Mouse (Mus musculus) midbrain, embryonic 14.5 days (tissue): ENCODE results near the gene Igfbp4. TPM values are rescaled to one million over a fixed set of nuclear protein-coding genes. Genes with fewer than 3 reads are reported as not detected.
A peak's percentile ranks its signal among the peaks of the same experiment; 100 is the strongest.

ENCODE experiments used
- ATAC-seq: fragments of 200-750 bp; cut with Nextera tagmentation; 2 replicates; pipeline ENCODE4 v1.8.0; 2017; ENCODE audit warnings: moderate number of reproducible peaks, moderate library complexity; ENCODE audit not compliant: low FRiP score, low TSS enrichment
- DNase-seq: peaks from one replicate; pipeline ENCODE4 v3.0.0-alpha.2; 2015
- H3K27ac ChIP-seq: fragments of 300-500 bp; sonication (generic); replicated peaks from 2 replicates; pipeline ENCODE4 v1.5.1; 2014; ENCODE audit warnings: mild to moderate bottlenecking, low read depth, low read length, moderate library complexity
- H3K27me3 ChIP-seq: fragments of 300-500 bp; sonication (generic); 2 replicates; pipeline ENCODE4 v1.6.1; 2014; ENCODE audit warnings: low read length, control low read depth, mixed read lengths; ENCODE audit not compliant: control insufficient read depth, insufficient read depth
- H3K36me3 ChIP-seq: fragments of 300-500 bp; sonication (generic); 2 replicates; pipeline ENCODE4 v1.6.1; 2014; ENCODE audit warnings: low read length, control low read depth; ENCODE audit not compliant: control insufficient read depth, insufficient read depth
- H3K4me1 ChIP-seq: fragments of 300-500 bp; sonication (generic); 2 replicates; pipeline ENCODE4 v1.6.1; 2014; ENCODE audit warnings: mild to moderate bottlenecking, antibody characterized with exemption, low read length, control low read depth; ENCODE audit not compliant: control insufficient read depth, insufficient read depth
- H3K4me2 ChIP-seq: fragments of 300-500 bp; sonication (generic); 2 replicates; pipeline ENCODE4 v1.6.1; 2014; ENCODE audit warnings: mild to moderate bottlenecking, low read length, moderate library complexity
- H3K4me3 ChIP-seq: fragments of 300-500 bp; sonication (generic); replicated peaks from 2 replicates; pipeline ENCODE4 v1.5.1; 2014; ENCODE audit warnings: low read depth, low read length
- H3K9ac ChIP-seq: fragments of 300-500 bp; sonication (generic); replicated peaks from 2 replicates; pipeline ENCODE4 v1.6.1; 2014; ENCODE audit warnings: mild to moderate bottlenecking, low read length, moderate library complexity
- H3K9me3 ChIP-seq: fragments of 300-500 bp; sonication (generic); 2 replicates; pipeline ENCODE4 v1.6.1; 2016; ENCODE audit warnings: low read length, control low read depth, mixed read lengths; ENCODE audit not compliant: control insufficient read depth
- WGBS: fragments of 180-500 bp; shearing (Covaris S2); extraction: QIAGEN DNeasy Blood & Tissue Kit; methylation state at CpG from one replicate; pipeline ENCODE4 v1.1.7; 2014; 5-methylcytosine and 5-hydroxymethylcytosine counted together
- polyA plus RNA-seq: library from polyadenylated mRNA; unstranded; fragments of >200 nt; fragmentation: Nextera tagmentation; extraction: Ambion mirVana; gene quantifications from 2 replicates; pipeline ENCODE4 v1.2.1, GENCODE M21; 2014

The Igfbp4 gene
- polyA plus RNA-seq, 1 experiment from 2014 or later: 111 TPM

DNA sequence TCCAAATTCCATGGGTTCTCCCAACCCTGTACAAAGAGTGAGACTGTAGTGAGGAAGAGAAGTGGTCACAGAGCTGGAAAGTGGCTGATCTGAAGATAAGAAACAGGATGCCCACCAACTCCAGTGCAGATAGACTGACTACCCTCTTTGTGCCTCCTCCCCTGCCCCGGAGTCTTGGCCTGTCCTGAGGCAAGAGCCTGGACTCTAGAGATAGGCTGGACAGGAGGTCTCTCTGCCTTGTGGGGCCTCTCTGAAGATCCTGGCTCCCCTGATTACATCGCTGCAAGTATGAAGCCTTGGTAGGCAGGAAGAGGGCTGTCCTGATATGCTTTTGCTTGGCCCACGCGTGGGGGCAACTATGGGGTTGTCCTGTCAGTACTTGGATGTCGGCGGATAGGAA is 4.8 kb upstream of the Igfbp4 start:
- H3K4me1 ChIP-seq: peaks cover 10% of the 10 kb centered on the region
- ATAC-seq: no peak
- H3K9me3 ChIP-seq: no peaks in the 10 kb centered on the region
- no peaks in the 10 kb centered on the region for H3K36me3 ChIP-seq
- WGBS: 76% methylated on average over 6 of the region's 6 CpGs
- no peak overlapping the region for H3K27ac ChIP-seq
- no peak overlapping the region for H3K4me2 ChIP-seq
- no peak overlapping the region for H3K9ac ChIP-seq
- H3K27me3 ChIP-seq: no peaks in the 10 kb centered on the region
- H3K4me3 ChIP-seq: no peak overlapping the region
- no peak for DNase-seq

GRCm38 (mm10) chr11:99039782-99040181 is 1.3 kb upstream of the Igfbp4 start:
- WGBS: under 1% methylated on average over 15 of the region's 15 CpGs
- H3K4me1 ChIP-seq: peaks cover 15% of the 10 kb centered on the region
- peak overlapping the region; percentile 70 for H3K27ac ChIP-seq
- peak overlapping the region; percentile 57 for H3K4me3 ChIP-seq
- DNase-seq (peak; percentile 94), ATAC-seq (peak; percentile 82)
- no peaks in the 10 kb centered on the region for H3K9me3 ChIP-seq
- H3K9ac ChIP-seq: peak overlapping the region; percentile 77
- no peaks in the 10 kb centered on the region for H3K27me3 ChIP-seq
- no peaks in the 10 kb centered on the region for H3K36me3 ChIP-seq
- peak overlapping the region; percentile 99 for H3K4me2 ChIP-seq

DNA sequence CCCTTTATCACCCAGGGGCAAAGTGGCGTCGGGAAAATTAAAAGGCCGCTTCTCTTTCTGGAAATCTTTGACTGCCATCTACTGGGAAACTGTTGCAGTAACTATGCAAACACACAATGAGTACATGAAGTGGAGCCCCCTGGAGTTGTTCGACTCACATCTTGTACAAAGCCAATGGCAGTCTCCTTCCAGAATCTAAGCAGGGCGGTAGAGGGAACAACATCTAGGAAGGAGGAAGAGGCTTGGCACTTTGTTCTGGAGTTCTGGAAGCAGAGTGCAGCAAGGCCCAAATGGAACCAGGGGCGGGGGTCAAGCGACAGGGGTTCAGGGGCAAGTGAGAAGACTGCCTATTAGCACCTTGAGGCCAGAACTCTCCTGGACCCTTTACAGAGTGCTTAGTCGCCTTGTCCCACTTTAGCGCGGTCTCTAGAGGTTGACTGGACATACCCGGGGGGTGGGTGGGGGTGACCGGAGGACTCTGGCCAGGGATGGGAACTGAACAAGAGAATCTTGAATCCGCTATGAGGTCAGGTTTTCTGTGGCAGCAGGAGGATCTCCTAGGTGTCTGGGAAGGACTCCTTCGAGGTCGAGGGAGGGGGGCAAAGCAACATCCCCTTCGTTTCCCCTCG is 584 bp upstream of the Igfbp4 start:
- peak overlapping the region; percentile 57 for H3K4me3 ChIP-seq
- peak overlapping the region; percentile 70 for H3K27ac ChIP-seq
- peaks cover 15% of the 10 kb centered on the region for H3K4me1 ChIP-seq
- peak; percentile 53; the same call in 1 of the 2 replicates for ATAC-seq
- H3K27me3 ChIP-seq: no peaks in the 10 kb centered on the region
- no peaks in the 10 kb centered on the region for H3K36me3 ChIP-seq
- peak overlapping the region; percentile 99 for H3K4me2 ChIP-seq
- no peaks in the 10 kb centered on the region for H3K9me3 ChIP-seq
- 1% methylated on average over 17 of the region's 17 CpGs for WGBS
- peak overlapping the region; percentile 77 for H3K9ac ChIP-seq
- DNase-seq: peak; percentile 83

- H3K36me3 ChIP-seq: no peaks in the 10 kb centered on the region
- H3K9ac ChIP-seq: peak overlapping the region; percentile 77
- H3K4me2 ChIP-seq: peak overlapping the region; percentile 99
- 60% methylated on average over 16 of the region's 16 CpGs for WGBS
- H3K4me1 ChIP-seq: peaks cover 15% of the 10 kb centered on the region
- peak overlapping the region; percentile 70 for H3K27ac ChIP-seq
- no peaks in the 10 kb centered on the region for H3K9me3 ChIP-seq
- no peak for ATAC-seq
- H3K27me3 ChIP-seq: no peaks in the 10 kb centered on the region
- no peak for DNase-seq
- H3K4me3 ChIP-seq: peak overlapping the region; percentile 57
Measured at GRCm38 (mm10) chr11:99041841-99042780, 1.1 kb downstream of the Igfbp4 start.

- peaks cover 21% of the 10 kb centered on the region for H3K4me1 ChIP-seq
- H3K4me3 ChIP-seq: peak overlapping the region; percentile 57
- H3K9me3 ChIP-seq: no peaks in the 10 kb centered on the region
- H3K27me3 ChIP-seq: no peaks in the 10 kb centered on the region
- DNase-seq (no peak), ATAC-seq (no peak)
- peak overlapping the region; percentile 99 for H3K4me2 ChIP-seq
- no peaks in the 10 kb centered on the region; the same call in 1 of the 2 replicates for H3K36me3 ChIP-seq
- 58% methylated on average over 12 of the region's 12 CpGs for WGBS
- H3K27ac ChIP-seq: peak overlapping the region; percentile 32; the same call in 1 of the 2 replicates
- H3K9ac ChIP-seq: no peak overlapping the region
Measured at GRCm38 (mm10) chr11:99042834-99043431, 1.9 kb downstream of the Igfbp4 start.

GRCm38 (mm10) chr11:99043632-99044031 is 2.6 kb downstream of the Igfbp4 start:
- H3K9ac ChIP-seq: no peak overlapping the region
- WGBS: 91% methylated on average over 6 of the region's 6 CpGs
- no peaks in the 10 kb centered on the region; the same call in 1 of the 2 replicates for H3K36me3 ChIP-seq
- ATAC-seq (no peak), DNase-seq (no peak)
- H3K4me1 ChIP-seq: peaks cover 23% of the 10 kb centered on the region
- no peak overlapping the region for H3K27ac ChIP-seq
- H3K9me3 ChIP-seq: no peaks in the 10 kb centered on the region
- H3K27me3 ChIP-seq: no peaks in the 10 kb centered on the region
- H3K4me3 ChIP-seq: no peak overlapping the region
- no peak overlapping the region for H3K4me2 ChIP-seq

GRCm38 (mm10) chr11:99044306-99044705 is 3.3 kb downstream of the Igfbp4 start:
- Histone ChIP-seq H3K9ac (no peak overlapping the region), H3K9me3 (no peaks in the 10 kb centered on the region), H3K36me3 (peaks cover 3% of the 10 kb centered on the region; the same call in 1 of the 2 replicates), H3K27me3 (no peaks in the 10 kb centered on the region), H3K4me3 (no peak overlapping the region), H3K27ac (no peak overlapping the region), H3K4me1 (peaks cover 23% of the 10 kb centered on the region), H3K4me2 (no peak overlapping the region)
- ATAC-seq (no peak), DNase-seq (no peak)
- WGBS: 95% methylated on average over 5 of the region's 5 CpGs

DNA sequence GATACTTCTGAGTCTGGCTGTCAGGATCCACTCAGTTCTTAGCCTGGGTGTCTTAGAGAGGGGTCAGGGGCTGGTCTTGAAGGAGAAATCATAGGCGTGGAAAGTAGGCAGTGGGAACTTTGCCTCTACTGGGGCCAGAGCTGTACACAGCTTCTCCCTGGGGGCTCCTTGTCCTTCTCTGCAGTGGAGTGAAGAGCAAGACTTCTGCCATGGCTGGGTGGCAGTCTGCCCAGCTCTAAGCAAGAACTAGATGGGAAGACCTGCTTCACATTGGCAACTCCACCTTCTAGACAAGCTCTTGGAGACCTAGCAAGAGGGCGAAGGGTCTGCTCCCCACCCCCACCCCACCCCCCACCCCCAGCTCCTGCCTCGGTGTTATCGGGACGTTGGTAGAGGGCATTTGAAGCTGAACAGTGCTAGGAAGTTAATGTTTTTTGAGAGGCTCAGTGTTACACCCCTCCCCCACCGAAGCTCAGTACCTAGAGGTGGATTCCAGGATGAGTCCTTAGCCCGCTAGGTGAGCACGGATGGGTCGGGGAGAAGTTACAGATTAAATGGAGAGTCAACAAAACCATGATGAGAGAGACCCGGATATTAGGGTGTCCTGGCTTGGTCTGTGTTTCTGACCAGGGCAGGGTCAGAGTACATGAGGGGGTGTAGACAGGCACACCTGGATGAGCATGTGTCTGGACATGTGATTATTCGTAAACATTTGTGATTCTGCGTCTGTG is 4.3 kb downstream of the Igfbp4 start:
- Histone ChIP-seq H3K9me3 (no peaks in the 10 kb centered on the region), H3K4me2 (no peak overlapping the region), H3K36me3 (peaks cover 5% of the 10 kb centered on the region; the same call in 1 of the 2 replicates), H3K4me3 (no peak overlapping the region), H3K4me1 (peaks cover 21% of the 10 kb centered on the region), H3K9ac (no peak overlapping the region), H3K27ac (no peak overlapping the region), H3K27me3 (no peaks in the 10 kb centered on the region)
- 93% methylated on average over 12 of the region's 12 CpGs for WGBS
- DNase-seq (no peak), ATAC-seq (no peak)
